Mouse (Mus musculus) myocyte (in vitro differentiated cells): Measurements from ENCODE around the gene Arr3.
A peak's percentile ranks its signal among the peaks of the same experiment; 100 is the strongest.

Experiments used
- CEBPB ChIP-seq: IDR thresholded peaks from 2 replicates; pipeline ENCODE4 v1.6.1; 2011; ENCODE audit warnings: mild to moderate bottlenecking, moderate library complexity; ENCODE audit not compliant: poor library complexity, insufficient read depth, severe bottlenecking
- E2F4 ChIP-seq: IDR thresholded peaks from one replicate; pipeline ENCODE4 v1.6.1; 2011; ENCODE audit warnings: mild to moderate bottlenecking, control low read depth, moderate library complexity; ENCODE audit not compliant: insufficient read depth
- MAX ChIP-seq: IDR thresholded peaks from one replicate; pipeline ENCODE4 v1.6.1; 2011; ENCODE audit warnings: low read depth, mild to moderate bottlenecking, control low read depth
- MYOD1 ChIP-seq, 3 experiments: IDR thresholded peaks; one replicate each; pipeline ENCODE4 v1.6.1; 2011; ENCODE audit warnings: control low read depth in 2 of 3, low read depth in 2 of 3, mild to moderate bottlenecking in 2 of 3, moderate library complexity in 1 of 3; ENCODE audit not compliant: insufficient read length in 2 of 3, control insufficient read depth in 1 of 3
- MYOG ChIP-seq, 3 experiments: IDR thresholded peaks; one replicate each; pipeline ENCODE4 v1.6.1; 2011; ENCODE audit warnings: control low read depth in 2 of 3, low read depth in 2 of 3, mild to moderate bottlenecking in 2 of 3; ENCODE audit not compliant: insufficient read length in 2 of 3, control insufficient read depth in 1 of 3, insufficient read depth in 1 of 3
- POLR2A ChIP-seq: IDR thresholded peaks from one replicate; pipeline ENCODE4 v1.6.1; 2011; ENCODE audit warnings: low read depth, mild to moderate bottlenecking, control low read depth, moderate library complexity; ENCODE audit not compliant: insufficient read length
- POLR2AphosphoS2 ChIP-seq: IDR thresholded peaks from one replicate; pipeline ENCODE4 v1.6.1; 2011; ENCODE audit warnings: low read depth, control low read depth; ENCODE audit not compliant: insufficient read length
- REST ChIP-seq: IDR thresholded peaks from one replicate; pipeline ENCODE4 v1.6.1; 2011; ENCODE audit warnings: mild to moderate bottlenecking, control low read depth, moderate library complexity; ENCODE audit not compliant: insufficient read depth, insufficient read length
- SRF ChIP-seq: IDR thresholded peaks from one replicate; pipeline ENCODE4 v1.6.1; 2011; ENCODE audit warnings: low read depth; ENCODE audit not compliant: control insufficient read depth, insufficient read length
- TCF12 ChIP-seq: IDR thresholded peaks from one replicate; pipeline ENCODE4 v1.6.1; 2011; ENCODE audit warnings: mild to moderate bottlenecking, control low read depth; ENCODE audit not compliant: poor library complexity, insufficient read depth, severe bottlenecking
- TCF3 ChIP-seq: IDR thresholded peaks from one replicate; pipeline ENCODE4 v1.6.1; 2011; ENCODE audit warnings: low read depth, control low read depth; ENCODE audit not compliant: insufficient read length
- USF1 ChIP-seq: IDR thresholded peaks from one replicate; pipeline ENCODE4 v1.6.1; 2011; ENCODE audit warnings: low read depth, mild to moderate bottlenecking, control low read depth, moderate library complexity

- TF ChIP-seq POLR2A (peak; percentile 86), MAX (no peak), TCF12 (no peak), MYOD1 (IDR thresholded peaks at IDR 0.05; ENCODE audit: control insufficient read depth in 1 of 3, insufficient read length in 2 of 3, low read depth in 2 of 3) (no peak), USF1 (no peak), REST (no peak), POLR2AphosphoS2 (peak; percentile 81), TCF3 (no peak), CEBPB (no peak), E2F4 (peak; percentile 90), MYOG (IDR thresholded peaks at IDR 0.05; ENCODE audit: control insufficient read depth in 1 of 3, insufficient read depth in 1 of 3, insufficient read length in 2 of 3, low read depth in 2 of 3) (no peak), SRF (no peak)
Observed at GRCm38 (mm10) chrX:100625802-100626793, 20.8 kb downstream of the Arr3 start, which contains the start of gene Pdzd11.
